Mouse (Mus musculus) heart, postnatal 0 days (tissue): Measurements from ENCODE around the gene Elane. TPM values are rescaled to one million over a fixed set of nuclear protein-coding genes. Genes with fewer than 3 reads are reported as not detected.

ENCODE experiments used
- ATAC-seq: fragments of 200-750 bp; cut with Nextera tagmentation; 2 replicates; pipeline ENCODE4 v1.8.0; 2017; ENCODE audit warnings: low read depth, moderate number of reproducible peaks, moderate library complexity; ENCODE audit not compliant: insufficient read depth
- DNase-seq: peaks from one replicate; pipeline ENCODE4 v3.0.0-alpha.2; 2016; ENCODE audit warnings: low spot score
- H3K27ac ChIP-seq: fragments of 300-500 bp; sonication (generic); 2 replicates; pipeline ENCODE4 v1.5.1; 2014; ENCODE audit warnings: low read depth, mild to moderate bottlenecking
- H3K27me3 ChIP-seq: fragments of 300-500 bp; sonication (generic); 2 replicates; pipeline ENCODE4 v1.6.1; 2014; ENCODE audit warnings: low read length, mixed read lengths; ENCODE audit not compliant: control insufficient read depth, insufficient read depth
- H3K36me3 ChIP-seq: fragments of 300-500 bp; sonication (generic); replicated peaks from 2 replicates; pipeline ENCODE4 v1.6.1; 2014; ENCODE audit warnings: low read length, mixed read lengths; ENCODE audit not compliant: control insufficient read depth, insufficient read depth
- H3K4me1 ChIP-seq: fragments of 300-500 bp; sonication (generic); 2 replicates; pipeline ENCODE4 v1.6.1; 2014; ENCODE audit warnings: antibody characterized with exemption; ENCODE audit not compliant: control insufficient read depth, insufficient read depth
- H3K4me2 ChIP-seq: fragments of 300-500 bp; sonication (generic); 2 replicates; pipeline ENCODE4 v1.6.1; 2014; ENCODE audit warnings: low read depth, mild to moderate bottlenecking, low read length, moderate library complexity
- H3K4me3 ChIP-seq: fragments of 300-500 bp; sonication (generic); 2 replicates; pipeline ENCODE4 v1.5.1; 2014; ENCODE audit warnings: low read depth, low read length
- H3K9ac ChIP-seq: fragments of 300-500 bp; sonication (generic); replicated peaks from 2 replicates; pipeline ENCODE4 v1.6.1; 2014; ENCODE audit warnings: low read depth, low read length, mixed read lengths
- H3K9me3 ChIP-seq: fragments of 300-500 bp; sonication (generic); replicated peaks from 2 replicates; pipeline ENCODE4 v1.6.1; 2016; ENCODE audit warnings: low read length; ENCODE audit not compliant: control insufficient read depth
- CTCF ChIP-seq: IDR thresholded peaks from 2 replicates; pipeline ENCODE4 v1.5.1; 2016; ENCODE audit warnings: antibody characterized with exemption, control low read depth, low read depth
- EP300 ChIP-seq: IDR thresholded peaks from 2 replicates; pipeline ENCODE4 v1.6.1; 2016; ENCODE audit warnings: antibody characterized with exemption, low read depth
- WGBS: fragments of 180-500 bp; shearing (Covaris S2); extraction: QIAGEN DNeasy Blood & Tissue Kit; methylation state at CpG from one replicate; pipeline ENCODE4 v1.1.7; 2014; 5-methylcytosine and 5-hydroxymethylcytosine counted together
- polyA plus RNA-seq: library from polyadenylated mRNA; unstranded; fragments of >200 nt; fragmentation: Nextera tagmentation; extraction: Ambion mirVana; gene quantifications from 2 replicates; pipeline ENCODE4 v1.2.1, GENCODE M21; 2015
- total RNA-seq: library from RNA; depleted of rRNA; stranded (reverse); fragments of >200 nt; gene quantifications from 2 replicates; pipeline ENCODE4 v1.2.3, GENCODE M21; 2014; ENCODE audit warnings: low replicate concordance

The Elane gene
- total and polyA plus RNA-seq, 2 experiments from 2014 or later: not detected

DNA sequence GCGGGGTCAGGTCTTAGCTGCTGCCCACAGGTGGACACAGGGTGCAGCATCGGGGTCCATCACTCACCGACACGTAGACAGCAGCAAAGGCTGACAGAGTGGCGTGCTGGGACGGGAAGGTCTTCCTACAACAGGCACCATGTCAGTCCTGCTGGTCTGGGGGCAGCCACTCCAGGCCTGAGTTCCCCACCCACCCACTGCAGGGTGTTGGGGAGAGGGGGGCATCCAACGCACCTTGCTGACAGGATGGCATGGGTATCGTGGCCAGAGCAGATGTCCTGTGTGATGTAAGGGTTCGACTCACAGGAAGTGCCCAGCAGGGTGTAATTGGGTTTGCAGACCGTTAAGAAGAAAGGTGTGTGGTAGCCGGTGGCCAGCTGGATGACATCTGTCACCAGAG, 19.4 kb upstream of the Elane start:
- no peak overlapping the region for H3K4me2 ChIP-seq
- no peak overlapping the region for H3K27ac ChIP-seq
- no peaks in the 10 kb centered on the region for H3K27me3 ChIP-seq
- H3K9me3 ChIP-seq: no peaks in the 10 kb centered on the region
- no peak for TF ChIP-seq CTCF
- TF ChIP-seq EP300: no peak
- H3K36me3 ChIP-seq: peaks cover 28% of the 10 kb centered on the region
- DNase-seq: no peak
- H3K4me3 ChIP-seq: no peak overlapping the region
- 80% methylated on average over 11 of the region's 11 CpGs for WGBS
- no peak for ATAC-seq
- H3K4me1 ChIP-seq: no peaks in the 10 kb centered on the region
- no peak overlapping the region for H3K9ac ChIP-seq

DNA sequence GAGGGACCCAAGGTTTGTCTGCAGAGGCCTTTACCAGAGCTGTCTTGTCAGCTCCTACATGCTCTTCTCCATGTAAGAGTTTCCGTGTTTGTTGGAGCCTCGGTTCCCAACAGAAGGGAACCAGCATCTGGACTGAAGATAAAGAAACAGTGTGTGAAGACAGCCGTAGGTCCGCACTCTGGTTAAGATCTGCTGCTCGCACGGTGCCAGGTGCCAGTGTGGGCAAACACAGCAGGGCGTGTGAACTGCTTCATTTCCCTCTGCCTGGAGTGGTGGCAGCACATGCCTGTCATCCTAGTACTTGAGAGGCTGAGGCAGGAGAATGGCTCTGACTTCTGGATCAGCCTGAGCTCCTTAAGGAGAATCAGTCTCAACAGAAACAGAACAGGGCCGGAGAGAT, 14.2 kb upstream of the Elane start:
- Histone ChIP-seq H3K27ac (no peak overlapping the region), H3K36me3 (no peaks in the 10 kb centered on the region), H3K4me1 (no peaks in the 10 kb centered on the region), H3K4me3 (no peak overlapping the region), H3K9me3 (no peaks in the 10 kb centered on the region), H3K27me3 (peaks cover 7% of the 10 kb centered on the region; the same call in 1 of the 2 replicates), H3K4me2 (no peak overlapping the region), H3K9ac (no peak overlapping the region)
- DNase-seq (no peak), ATAC-seq (no peak)
- TF ChIP-seq CTCF: no peak
- TF ChIP-seq EP300: no peak
- WGBS: 84% methylated on average over 8 of the region's 8 CpGs

DNA sequence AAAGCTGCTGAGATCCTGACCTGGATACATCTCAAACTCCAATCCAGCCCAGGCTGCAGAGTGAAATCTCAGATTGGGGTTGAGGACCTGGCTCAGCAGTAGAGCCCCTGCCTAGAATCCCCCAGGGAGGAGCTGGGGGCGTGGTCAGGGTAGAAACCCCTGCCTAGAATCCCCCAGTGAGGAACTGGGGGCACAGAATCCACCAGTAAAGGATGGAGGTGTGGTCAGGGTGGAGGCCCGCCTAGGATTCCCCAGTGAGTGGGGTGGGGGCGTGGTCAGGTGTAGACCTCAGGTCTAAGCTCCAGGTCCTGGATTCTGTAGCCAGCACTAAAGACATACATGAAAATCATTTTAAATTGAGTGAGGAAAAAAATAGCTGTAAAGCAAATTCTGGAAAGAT, 13.2 kb upstream of the Elane start:
- 53% methylated on average over 3 of the region's 3 CpGs for WGBS
- no peak overlapping the region for H3K4me3 ChIP-seq

GRCm38 (mm10) chr10:79873313-79873712, 12.7 kb upstream of the Elane start:
- no peak overlapping the region for H3K4me2 ChIP-seq
- H3K9me3 ChIP-seq: no peaks in the 10 kb centered on the region
- H3K27ac ChIP-seq: no peak overlapping the region
- H3K27me3 ChIP-seq: peaks cover 7% of the 10 kb centered on the region; the same call in 1 of the 2 replicates
- DNase-seq (no peak), ATAC-seq (no peak)
- H3K36me3 ChIP-seq: no peaks in the 10 kb centered on the region
- WGBS: 10% methylated on average over 6 of the region's 6 CpGs
- no peak overlapping the region for H3K9ac ChIP-seq
- TF ChIP-seq CTCF (no peak), EP300 (no peak)
- no peak overlapping the region for H3K4me3 ChIP-seq
- H3K4me1 ChIP-seq: no peaks in the 10 kb centered on the region

More for the DNA sequence above, 13.2 kb upstream of the Elane start:
- H3K4me2 ChIP-seq: no peak overlapping the region
- no peaks in the 10 kb centered on the region for H3K4me1 ChIP-seq
- no peaks in the 10 kb centered on the region for H3K36me3 ChIP-seq
- no peak for ATAC-seq
- DNase-seq: no peak
- TF ChIP-seq CTCF: no peak
- no peak for TF ChIP-seq EP300
- no peak overlapping the region for H3K27ac ChIP-seq
- no peak overlapping the region for H3K9ac ChIP-seq
- H3K27me3 ChIP-seq: peaks cover 7% of the 10 kb centered on the region; the same call in 1 of the 2 replicates
- H3K9me3 ChIP-seq: no peaks in the 10 kb centered on the region

- peak overlapping the region; percentile 93 for H3K4me2 ChIP-seq
- no peaks in the 10 kb centered on the region for H3K4me1 ChIP-seq
- H3K9ac ChIP-seq: peak overlapping the region; percentile 52
- no peak for ATAC-seq
- no peak for TF ChIP-seq CTCF
- no peak for TF ChIP-seq EP300
- DNase-seq: no peak
- peaks cover 7% of the 10 kb centered on the region; the same call in 1 of the 2 replicates for H3K27me3 ChIP-seq
- no peak overlapping the region for H3K27ac ChIP-seq
- no peaks in the 10 kb centered on the region for H3K9me3 ChIP-seq
- H3K4me3 ChIP-seq: peak overlapping the region; percentile 59
- 3% methylated on average over 26 of the region's 26 CpGs for WGBS
- no peaks in the 10 kb centered on the region for H3K36me3 ChIP-seq
Measured at GRCm38 (mm10) chr10:79873715-79874289, 12.2 kb upstream of the Elane start.
